Mouse (Mus musculus): Measurements from ENCODE around the gene 3110082I17Rik.
A peak's percentile ranks its signal among the peaks of the same experiment; 100 is the strongest.
"Not testable (repeated sequence)": the region's sequence is repeated elsewhere in the genome, so short reads cannot be mapped to it uniquely, and the experiment has no call there.

Gene 3110082I17Rik

DNA sequence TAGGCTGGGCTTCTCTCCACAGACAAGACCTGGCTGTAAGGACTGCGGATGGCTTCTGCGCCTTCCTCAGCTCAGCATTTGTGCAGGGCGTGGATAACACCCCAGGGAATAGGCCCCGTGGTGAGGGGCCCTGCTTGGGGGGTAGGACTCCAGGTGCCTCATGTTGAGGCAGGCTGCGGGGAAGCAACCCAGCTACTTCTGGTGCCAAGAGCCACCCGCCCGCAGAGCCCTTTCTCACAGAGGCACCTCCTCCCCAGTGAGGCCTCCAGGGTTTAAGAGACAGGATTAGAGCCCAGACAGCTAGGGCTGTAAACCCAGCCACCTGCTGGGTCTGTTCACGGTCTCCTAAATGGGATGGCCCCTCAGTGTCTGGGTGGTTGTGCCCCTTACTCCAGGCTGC is 108.7 kb downstream of the 3110082I17Rik start:
- DNase-seq (ENCODE audit: low spot score), result no peak

GRCm38 (mm10) chr5:139351134-139351533 is 109.2 kb downstream of the 3110082I17Rik start, which contains the start of gene Cox19:
TSS of gene Cox19 (minus strand) at chr5:139351418.
- DNase-seq (ENCODE audit: low spot score), result no peak

- no peak for DNase-seq (ENCODE audit: low spot score)
Measured at GRCm38 (mm10) chr5:139349713-139350112, 110.6 kb downstream of the 3110082I17Rik start.

- no peak for DNase-seq (ENCODE audit: low spot score)
Measured at GRCm38 (mm10) chr5:139347225-139347624, 113.1 kb downstream of the 3110082I17Rik start.

GRCm38 (mm10) chr5:139345364-139345714 is 115.0 kb downstream of the 3110082I17Rik start:
- no peak for DNase-seq (ENCODE audit: low spot score)

DNA sequence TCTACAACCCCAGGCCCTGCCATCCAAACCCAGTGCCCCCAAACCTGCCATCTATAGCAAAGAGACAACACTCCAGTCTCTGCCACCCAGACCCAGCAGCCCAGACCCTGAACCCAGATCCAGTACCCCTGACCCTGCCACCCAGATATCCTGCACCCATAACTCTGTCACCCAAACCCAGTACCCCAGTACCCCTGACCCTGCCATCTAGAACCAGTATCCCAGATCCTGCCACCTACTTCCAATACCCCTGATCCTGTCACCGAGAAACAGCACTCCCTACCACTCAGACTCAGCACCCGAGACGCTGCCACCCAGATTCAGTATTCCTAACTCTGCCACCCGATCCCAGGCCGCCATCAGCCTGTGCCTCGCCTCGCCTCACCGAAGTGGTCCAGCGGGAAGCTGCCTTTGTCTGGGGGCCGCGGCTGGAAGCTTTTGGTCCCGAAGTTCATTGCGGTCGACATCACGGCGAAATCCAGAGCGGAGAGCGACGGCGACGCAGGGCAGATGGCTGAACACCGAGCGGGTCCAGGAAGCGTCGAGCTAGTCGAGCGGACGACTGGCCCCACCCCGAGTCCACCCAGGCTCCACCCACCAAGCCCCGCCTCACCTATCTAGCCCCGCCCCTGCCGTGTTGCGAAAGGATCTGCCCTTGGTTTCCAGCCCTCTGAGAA is 115.5 kb downstream of the 3110082I17Rik start:
- peak; percentile 96 for DNase-seq (ENCODE audit: low spot score)

- peak; percentile 92 for DNase-seq (ENCODE audit: low spot score)
Measured at GRCm38 (mm10) chr5:139344021-139344686, 116.2 kb downstream of the 3110082I17Rik start.

- DNase-seq (ENCODE audit: low spot score), result no peak
Measured at GRCm38 (mm10) chr5:139338891-139339290, 121.4 kb downstream of the 3110082I17Rik start.

GRCm38 (mm10) chr5:139338403-139338802 is 121.9 kb downstream of the 3110082I17Rik start:
- DNase-seq (ENCODE audit: low spot score), result no peak

DNA sequence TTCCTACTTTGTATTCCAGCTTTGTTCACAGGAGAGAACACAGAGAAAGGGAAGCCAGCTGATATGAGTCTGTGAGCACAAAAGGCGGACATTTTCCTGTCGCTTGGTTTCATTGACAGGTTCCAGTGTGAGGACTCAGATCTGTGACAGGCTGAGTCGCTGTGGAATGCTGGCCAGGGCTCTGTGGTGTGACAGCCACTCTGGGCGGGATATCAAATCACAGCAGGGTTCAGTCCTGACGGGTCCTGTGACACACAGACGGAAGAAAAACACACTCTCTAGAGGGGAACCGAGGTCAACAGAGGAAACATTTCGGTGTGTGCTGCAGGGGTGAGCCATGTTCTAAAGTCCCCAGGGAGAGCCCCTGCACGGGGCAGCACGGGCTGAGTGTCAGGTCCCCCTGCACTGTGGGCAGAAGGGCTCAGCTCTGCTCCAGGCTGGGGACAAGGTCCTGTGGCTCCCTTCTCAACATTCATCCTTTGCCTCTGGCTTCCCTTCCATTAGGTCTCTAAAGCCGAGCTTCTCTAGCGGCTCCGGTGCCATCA is 122.4 kb downstream of the 3110082I17Rik start:
- DNase-seq (ENCODE audit: low spot score), result no peak

GRCm38 (mm10) chr5:139335634-139336033 is 124.7 kb downstream of the 3110082I17Rik start:
- no peak for DNase-seq (ENCODE audit: low spot score)

DNA sequence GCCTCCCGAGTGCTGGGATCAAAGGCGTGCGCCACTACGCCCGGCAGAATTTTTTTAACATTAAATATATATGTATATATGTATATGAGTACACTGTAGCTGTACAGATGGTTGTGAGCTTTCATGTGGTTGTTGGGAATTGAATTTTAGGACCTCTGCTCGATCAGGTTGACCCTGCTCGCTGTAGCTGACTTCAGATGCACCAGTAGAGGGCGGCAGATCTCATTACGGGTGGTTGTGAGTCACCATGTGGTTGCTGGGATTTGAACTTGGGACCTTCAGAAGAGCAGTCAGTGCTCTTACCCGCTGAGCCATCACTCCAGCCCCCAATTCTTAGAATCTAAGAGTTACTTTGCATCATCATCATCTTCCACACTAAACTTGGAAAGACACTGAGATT is 125.9 kb downstream of the 3110082I17Rik start:
- not testable (repeated sequence) for DNase-seq (ENCODE audit: low spot score)

DNA sequence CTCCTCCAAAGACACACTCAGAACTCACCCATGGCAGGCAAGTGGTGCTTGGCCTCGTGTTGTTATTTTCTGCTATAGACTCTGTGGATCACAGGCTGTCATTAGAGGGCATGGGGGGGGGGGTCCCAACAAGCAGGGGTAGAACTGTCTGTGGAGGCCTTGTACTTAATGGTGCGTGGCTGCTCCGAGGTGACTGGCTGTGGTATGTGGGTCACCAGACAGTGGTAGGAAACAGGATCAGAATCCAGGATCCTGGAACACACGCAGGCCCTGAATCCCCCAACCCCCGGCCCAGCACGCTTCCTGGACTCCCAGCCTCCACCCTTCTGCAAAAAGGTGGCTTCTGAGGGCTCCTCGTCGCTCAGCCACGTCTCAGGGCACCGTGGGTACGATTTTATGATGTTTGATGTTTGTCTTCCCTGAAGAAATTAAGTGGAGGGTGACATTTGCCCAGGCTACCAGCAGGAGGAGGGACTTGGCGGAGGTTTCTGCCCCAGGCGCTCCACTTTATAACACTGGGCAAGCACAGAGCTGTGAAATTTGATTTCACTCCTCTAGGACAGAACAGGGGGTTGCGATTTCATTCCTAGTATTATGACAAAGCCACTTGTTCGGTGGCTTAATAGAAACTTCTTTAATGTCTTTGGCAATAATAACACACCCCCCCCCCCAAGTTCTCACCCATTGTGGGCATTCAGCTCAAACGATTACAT is 126.9 kb downstream of the 3110082I17Rik start:
- no peak for DNase-seq (ENCODE audit: low spot score)

DNA sequence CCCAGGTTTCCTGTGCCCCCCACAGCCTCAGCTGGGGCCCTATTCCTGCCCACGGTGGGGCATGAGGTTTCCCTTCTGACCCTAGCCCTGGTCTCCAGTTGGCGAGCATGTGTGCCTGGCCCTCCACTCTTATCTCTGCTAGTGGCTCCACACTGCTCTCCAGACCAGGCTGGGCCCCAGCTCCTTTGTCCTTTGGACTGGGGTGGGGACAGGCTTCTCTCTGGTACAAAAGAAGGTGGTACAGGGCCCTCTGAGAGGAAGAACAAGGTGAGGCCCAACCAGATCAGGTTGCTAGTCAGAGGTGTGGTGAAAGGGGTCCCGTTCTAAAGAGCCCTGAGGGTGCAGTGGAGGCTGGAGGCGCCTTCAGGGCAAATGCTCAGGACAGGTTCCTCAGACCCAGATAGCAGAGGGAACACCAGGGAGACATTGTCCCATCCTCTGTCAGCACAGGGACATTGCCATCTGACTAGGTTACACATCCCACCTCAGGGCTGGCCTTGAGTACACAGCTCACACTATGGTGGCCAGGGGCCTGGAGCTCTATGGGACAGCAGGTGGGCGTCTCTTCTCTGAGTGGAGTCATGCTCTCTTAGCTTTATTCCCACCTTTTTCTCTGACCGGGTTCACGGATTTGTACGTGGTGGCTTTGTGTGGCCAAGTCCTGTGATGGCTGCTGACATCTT is 127.6 kb downstream of the 3110082I17Rik start:
- DNase-seq (ENCODE audit: low spot score), result no peak

GRCm38 (mm10) chr5:139331742-139332141 is 128.6 kb downstream of the 3110082I17Rik start:
- DNase-seq (ENCODE audit: low spot score), result peak; percentile 89

DNA sequence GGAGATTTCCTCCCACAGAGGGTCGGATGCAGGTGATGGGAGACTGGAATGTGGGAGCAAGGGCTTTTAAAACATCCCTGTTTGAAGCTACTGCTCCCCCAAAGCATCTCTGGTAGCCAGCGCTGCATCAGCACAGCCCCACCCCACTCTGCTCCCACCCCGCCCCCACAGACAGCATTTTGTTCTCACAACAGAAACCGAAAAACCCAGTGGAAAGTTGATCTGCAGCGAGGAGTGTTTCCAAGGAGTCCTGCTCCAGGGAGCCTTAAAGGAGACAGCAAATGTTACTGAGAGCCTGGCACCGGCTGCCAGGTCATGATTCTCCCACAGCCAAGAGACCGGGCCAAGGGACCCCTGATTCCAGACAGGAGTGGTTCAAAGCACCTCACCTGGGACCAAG is 129.6 kb downstream of the 3110082I17Rik start:
- DNase-seq (ENCODE audit: low spot score), result no peak

DNA sequence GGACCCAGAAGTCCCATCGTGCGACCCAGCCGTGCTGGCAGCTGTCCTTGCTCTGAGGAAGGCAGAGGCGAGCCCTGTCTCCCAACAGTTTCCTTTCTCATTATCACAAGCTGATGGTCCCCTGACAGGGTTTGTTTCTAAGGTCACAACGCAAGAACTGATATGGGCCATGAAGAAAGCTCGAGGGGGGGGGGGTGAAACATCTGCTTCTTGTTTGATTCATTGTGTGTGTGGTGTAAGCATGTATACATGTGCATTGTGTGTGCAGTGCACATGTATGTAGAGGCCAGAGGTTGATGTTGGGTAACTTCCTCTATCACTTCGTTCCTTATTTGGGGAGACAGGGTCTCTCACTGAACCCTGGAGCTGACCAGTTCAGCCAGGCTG is 132.7 kb downstream of the 3110082I17Rik start:
- DNase-seq (ENCODE audit: low spot score), result no peak

DNA sequence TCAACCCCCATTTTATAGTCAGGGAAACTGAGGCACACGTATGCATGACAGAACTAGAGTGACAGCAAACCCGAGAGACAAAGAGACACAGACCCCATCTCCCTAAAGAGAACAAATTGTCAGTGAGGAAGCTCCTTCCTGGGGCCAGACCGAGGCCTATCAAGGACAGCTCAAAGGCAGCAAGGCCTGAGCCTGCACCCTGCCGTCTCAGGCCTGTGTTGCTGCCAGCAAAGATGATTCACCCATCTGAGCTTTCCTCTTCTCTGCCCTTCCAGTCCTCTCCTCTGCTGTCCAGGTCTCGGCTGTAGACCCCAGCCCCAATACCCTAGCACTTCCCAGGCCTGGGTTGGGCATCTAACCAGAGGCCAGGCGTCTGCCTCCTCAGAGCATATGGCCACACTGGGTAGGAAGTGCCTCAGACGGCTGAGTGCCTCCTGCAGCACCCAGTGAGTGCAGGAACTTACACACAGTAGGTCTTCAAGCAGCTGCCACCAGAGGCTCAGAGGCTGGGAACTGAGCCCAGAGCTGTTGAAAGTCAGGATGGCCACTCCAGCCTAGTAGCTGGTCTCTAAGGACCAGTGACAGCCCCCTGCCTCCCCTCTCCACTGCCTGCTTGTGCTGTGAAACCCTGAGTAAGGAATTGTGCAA is 133.2 kb downstream of the 3110082I17Rik start:
- DNase-seq (ENCODE audit: low spot score), result no peak

DNA sequence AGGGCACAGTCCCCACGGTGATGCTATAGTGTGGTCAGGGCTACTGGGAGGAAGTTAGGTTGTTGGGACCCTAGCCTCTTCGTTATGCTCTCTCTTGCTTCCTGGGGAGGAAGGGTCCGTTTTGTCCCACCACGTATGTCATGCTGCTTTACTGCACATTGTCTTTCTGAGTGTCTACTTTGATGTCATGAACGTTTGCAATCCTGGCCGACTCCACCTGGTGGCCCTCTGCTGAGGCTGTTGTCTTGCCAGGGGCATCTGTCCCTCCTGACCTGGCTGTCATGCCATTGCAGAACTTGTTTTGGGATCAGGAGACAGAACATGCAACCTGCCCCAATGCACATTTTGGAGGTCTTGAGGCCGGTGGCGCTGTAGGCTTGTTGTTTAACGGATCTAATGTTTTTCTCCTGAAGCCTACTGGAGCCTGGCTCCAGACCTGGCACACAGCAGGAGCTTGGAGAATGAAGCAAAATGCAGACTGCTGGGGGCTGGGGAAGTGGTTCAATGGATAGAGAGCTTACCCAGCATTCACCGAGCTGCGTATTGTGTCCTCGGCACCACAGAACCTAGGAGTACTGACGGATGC is 134.1 kb downstream of the 3110082I17Rik start:
- no peak for DNase-seq (ENCODE audit: low spot score)

GRCm38 (mm10) chr5:139325395-139325966 is 134.8 kb downstream of the 3110082I17Rik start, which contains the start of gene Adap1:
TSS of gene Adap1 (minus strand) at chr5:139325622.
- DNase-seq (ENCODE audit: low spot score), result peak; percentile 74

Measured in retina, embryonic 14.5 days (tissue).